Mouse (Mus musculus) stomach, postnatal 0 days (tissue): ENCODE measurements around the gene Sox6.

Experiments
- CTCF ChIP-seq: IDR thresholded peaks from 2 replicates; pipeline ENCODE4 v1.5.1; 2016; ENCODE audit warnings: antibody characterized with exemption, low read depth, mild to moderate bottlenecking, moderate library complexity
- EP300 ChIP-seq: optimal IDR thresholded peaks from 2 replicates; pipeline ENCODE3; 2016; ENCODE audit warnings: antibody characterized with exemption

DNA sequence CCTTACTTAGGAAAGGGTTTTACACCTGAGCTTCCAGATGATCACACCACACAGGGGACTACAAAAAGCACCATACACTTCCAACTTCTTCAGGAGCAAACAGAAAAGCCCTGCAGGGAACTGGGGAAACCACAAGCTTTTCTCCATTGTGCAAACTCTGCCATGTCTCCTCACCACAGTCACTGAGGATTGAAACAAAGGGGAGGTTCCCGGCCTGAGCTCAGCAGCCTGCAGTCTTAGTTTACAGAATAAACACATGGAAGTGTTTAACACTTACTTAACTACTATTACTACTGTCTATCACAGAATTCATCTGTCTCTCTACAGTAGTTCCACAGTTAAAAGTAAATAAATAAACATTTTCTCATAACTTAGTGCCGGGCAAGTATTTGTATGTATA is 498.3 kb downstream of the Sox6 start:
- no peak for TF ChIP-seq EP300
- TF ChIP-seq CTCF: no peak
